Mouse (Mus musculus): ENCODE data around the gene Arhgef7. TPM values are rescaled to one million over a fixed set of nuclear protein-coding genes. Genes with fewer than 3 reads are reported as not detected.

Gene Arhgef7
- total and polyA plus RNA-seq, 2 experiments from 2014 or later, result 54.3 to 87.5 TPM

DNA sequence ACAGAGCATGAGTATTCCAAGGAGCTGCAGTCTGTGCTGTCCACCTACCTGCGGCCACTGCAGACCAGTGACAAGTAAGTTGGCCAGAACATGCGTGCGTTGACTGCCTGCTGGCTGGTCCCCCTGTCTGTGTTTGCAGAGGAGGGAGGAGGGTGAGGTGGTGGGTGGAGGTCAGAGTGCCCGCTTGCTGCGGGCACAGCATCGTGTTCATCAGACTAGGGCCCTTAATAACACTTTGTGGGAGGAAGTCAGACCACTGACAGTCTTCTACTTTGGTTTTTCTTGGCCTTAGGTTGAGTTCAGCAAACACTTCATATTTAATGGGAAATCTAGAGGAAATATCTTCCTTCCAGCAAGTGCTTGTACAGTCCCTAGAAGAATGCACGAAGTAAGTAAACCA is 73.0 kb downstream of the Arhgef7 start:
- Histone ChIP-seq H3K4me1 (ENCODE audit: insufficient read depth, low read length) (no peaks in the 10 kb centered on the region; the same call in 1 of the 2 replicates), H3K27me3 (ENCODE audit: insufficient read depth, low read length) (no peaks in the 10 kb centered on the region), H3K9me3 (ENCODE audit: low read length) (no peaks in the 10 kb centered on the region), H3K4me2 (ENCODE audit: low read depth, low read length, poor library complexity, severe bottlenecking) (no peak overlapping the region), H3K4me3 (ENCODE audit: low read depth, low read length) (no peak overlapping the region), H3K27ac (ENCODE audit: low read depth, low read length) (no peak overlapping the region), H3K9ac (replicated peaks; ENCODE audit: low read length, poor library complexity, severe bottlenecking) (no peak overlapping the region), H3K36me3 (ENCODE audit: insufficient read depth, low read length) (peaks cover 27% of the 10 kb centered on the region)
- DNase-seq (ENCODE audit: low spot score) (no peak), ATAC-seq (ENCODE audit: low FRiP score) (no peak)
- WGBS, result 91% methylated on average over 7 of the region's 7 CpGs
- TF ChIP-seq CTCF (IDR thresholded peaks at IDR 0.05), result no peak

DNA sequence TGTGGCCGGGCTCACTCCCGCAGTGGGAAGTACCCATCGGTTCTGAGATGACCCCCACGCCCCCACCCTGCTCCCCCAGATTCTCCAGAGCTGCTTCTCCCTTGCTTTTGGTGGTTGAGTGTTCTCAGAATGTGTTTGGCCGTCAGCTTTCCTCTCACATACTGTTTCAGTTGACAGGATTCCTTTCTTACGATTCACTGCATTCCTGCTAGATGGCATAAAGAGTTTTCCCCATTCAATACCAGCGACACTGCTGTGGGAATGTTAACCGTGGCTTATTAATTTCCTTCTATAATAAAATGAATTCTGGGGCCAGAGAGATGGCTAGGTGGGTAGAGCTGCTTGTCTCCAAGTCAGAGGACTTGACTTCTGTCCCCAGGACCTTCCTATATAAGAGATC is 74.0 kb downstream of the Arhgef7 start:
- WGBS, result 42% methylated on average over 8 of the region's 8 CpGs
- Histone ChIP-seq H3K27ac (ENCODE audit: low read depth, low read length) (no peak overlapping the region), H3K27me3 (ENCODE audit: insufficient read depth, low read length) (no peaks in the 10 kb centered on the region), H3K9me3 (ENCODE audit: low read length) (no peaks in the 10 kb centered on the region), H3K4me1 (ENCODE audit: insufficient read depth, low read length) (no peaks in the 10 kb centered on the region; the same call in 1 of the 2 replicates), H3K4me3 (ENCODE audit: low read depth, low read length) (no peak overlapping the region), H3K36me3 (ENCODE audit: insufficient read depth, low read length) (peaks cover 33% of the 10 kb centered on the region), H3K4me2 (ENCODE audit: low read depth, low read length, poor library complexity, severe bottlenecking) (no peak overlapping the region), H3K9ac (replicated peaks; ENCODE audit: low read length, poor library complexity, severe bottlenecking) (no peak overlapping the region)
- ATAC-seq (ENCODE audit: low FRiP score) (no peak), DNase-seq (ENCODE audit: low spot score) (no peak)
- TF ChIP-seq CTCF (IDR thresholded peaks at IDR 0.05), result no peak

DNA sequence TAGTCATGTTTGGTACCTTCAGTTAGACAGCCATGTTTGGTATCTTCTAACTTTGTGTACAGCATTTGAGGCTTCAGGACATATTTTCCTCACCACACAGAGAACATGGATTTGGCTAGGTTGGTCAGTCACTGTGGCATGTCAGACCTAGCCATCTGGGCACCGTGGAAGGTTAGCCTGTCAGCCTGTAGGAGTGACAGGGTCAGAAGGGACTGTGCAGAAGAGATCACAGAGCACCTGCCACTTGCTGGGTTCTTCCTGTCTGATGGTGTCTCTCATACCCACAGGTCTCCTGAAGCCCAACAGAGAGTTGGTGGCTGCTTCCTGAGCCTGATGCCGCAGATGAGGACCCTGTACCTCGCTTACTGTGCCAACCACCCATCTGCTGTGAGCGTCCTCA is 77.4 kb downstream of the Arhgef7 start:
- no peak overlapping the region for H3K4me2 ChIP-seq (ENCODE audit: low read depth, low read length, poor library complexity, severe bottlenecking)
- no peaks in the 10 kb centered on the region for H3K27me3 ChIP-seq (ENCODE audit: insufficient read depth, low read length)
- no peak overlapping the region for H3K27ac ChIP-seq (ENCODE audit: low read depth, low read length)
- H3K36me3 ChIP-seq (ENCODE audit: insufficient read depth, low read length), result peaks cover 55% of the 10 kb centered on the region
- ATAC-seq (ENCODE audit: low FRiP score), result no peak
- no peaks in the 10 kb centered on the region for H3K4me1 ChIP-seq (ENCODE audit: insufficient read depth, low read length)
- DNase-seq (ENCODE audit: low spot score), result no peak
- H3K9ac ChIP-seq (replicated peaks; ENCODE audit: low read length, poor library complexity, severe bottlenecking), result no peak overlapping the region
- H3K4me3 ChIP-seq (ENCODE audit: low read depth, low read length), result no peak overlapping the region
- 97% methylated on average over 4 of the region's 4 CpGs for WGBS
- TF ChIP-seq CTCF (IDR thresholded peaks at IDR 0.05), result no peak
- H3K9me3 ChIP-seq (ENCODE audit: low read length), result no peaks in the 10 kb centered on the region

- Histone ChIP-seq H3K27me3 (ENCODE audit: insufficient read depth, low read length) (no peaks in the 10 kb centered on the region), H3K4me2 (ENCODE audit: low read depth, low read length, poor library complexity, severe bottlenecking) (no peak overlapping the region), H3K4me1 (ENCODE audit: insufficient read depth, low read length) (no peaks in the 10 kb centered on the region), H3K9me3 (ENCODE audit: low read length) (no peaks in the 10 kb centered on the region), H3K36me3 (ENCODE audit: insufficient read depth, low read length) (peaks cover 63% of the 10 kb centered on the region), H3K9ac (replicated peaks; ENCODE audit: low read length, poor library complexity, severe bottlenecking) (no peak overlapping the region), H3K27ac (ENCODE audit: low read depth, low read length) (no peak overlapping the region), H3K4me3 (ENCODE audit: low read depth, low read length) (no peak overlapping the region)
- WGBS, result 76% methylated on average over 6 of the region's 6 CpGs
- DNase-seq (ENCODE audit: low spot score) (no peak), ATAC-seq (ENCODE audit: low FRiP score) (no peak)
- no peak for TF ChIP-seq CTCF (IDR thresholded peaks at IDR 0.05)
These were observed 78.7 kb downstream of the Arhgef7 start for GRCm38 (mm10) chr8:11806252-11806651.

GRCm38 (mm10) chr8:11807361-11807760 is 79.8 kb downstream of the Arhgef7 start:
- no peaks in the 10 kb centered on the region for H3K4me1 ChIP-seq (ENCODE audit: insufficient read depth, low read length)
- no peak overlapping the region for H3K9ac ChIP-seq (replicated peaks; ENCODE audit: low read length, poor library complexity, severe bottlenecking)
- H3K27ac ChIP-seq (ENCODE audit: low read depth, low read length), result no peak overlapping the region
- peaks cover 69% of the 10 kb centered on the region for H3K36me3 ChIP-seq (ENCODE audit: insufficient read depth, low read length)
- no peak for DNase-seq (ENCODE audit: low spot score)
- no peak overlapping the region for H3K4me3 ChIP-seq (ENCODE audit: low read depth, low read length)
- no peak for TF ChIP-seq CTCF (IDR thresholded peaks at IDR 0.05)
- 91% methylated on average over 3 of the region's 3 CpGs for WGBS
- no peaks in the 10 kb centered on the region for H3K9me3 ChIP-seq (ENCODE audit: low read length)
- H3K4me2 ChIP-seq (ENCODE audit: low read depth, low read length, poor library complexity, severe bottlenecking), result no peak overlapping the region
- H3K27me3 ChIP-seq (ENCODE audit: insufficient read depth, low read length), result no peaks in the 10 kb centered on the region
- ATAC-seq (ENCODE audit: low FRiP score), result no peak

GRCm38 (mm10) chr8:11808047-11808446 is 80.5 kb downstream of the Arhgef7 start:
- Histone ChIP-seq H3K36me3 (ENCODE audit: insufficient read depth, low read length) (peaks cover 76% of the 10 kb centered on the region), H3K4me2 (ENCODE audit: low read depth, low read length, poor library complexity, severe bottlenecking) (no peak overlapping the region), H3K4me1 (ENCODE audit: insufficient read depth, low read length) (no peaks in the 10 kb centered on the region), H3K9ac (replicated peaks; ENCODE audit: low read length, poor library complexity, severe bottlenecking) (no peak overlapping the region), H3K27ac (ENCODE audit: low read depth, low read length) (no peak overlapping the region), H3K9me3 (ENCODE audit: low read length) (no peaks in the 10 kb centered on the region), H3K27me3 (ENCODE audit: insufficient read depth, low read length) (no peaks in the 10 kb centered on the region), H3K4me3 (ENCODE audit: low read depth, low read length) (no peak overlapping the region)
- ATAC-seq (ENCODE audit: low FRiP score), result no peak
- WGBS, result 97% methylated on average over 5 of the region's 5 CpGs
- no peak for TF ChIP-seq CTCF (IDR thresholded peaks at IDR 0.05)
- no peak for DNase-seq (ENCODE audit: low spot score)

All from midbrain, postnatal 0 days (tissue).